Mouse (Mus musculus): ENCODE results near the gene Id3. TPM values are rescaled to one million over a fixed set of nuclear protein-coding genes. Genes with fewer than 3 reads are reported as not detected.
A peak's percentile ranks its signal among the peaks of the same experiment; 100 is the strongest.

Gene Id3
- polyA plus RNA-seq, 1 experiment from 2014 or later = 441 TPM

- H3K27ac ChIP-seq (replicated peaks) = peak overlapping the region; percentile 72
- peak overlapping the region; percentile 40 for H3K4me3 ChIP-seq (replicated peaks)
- no peaks in the 10 kb centered on the region for H3K9me3 ChIP-seq (replicated peaks)
- peaks cover 48% of the 10 kb centered on the region for H3K4me1 ChIP-seq
- 16% methylated on average over 23 of the region's 23 CpGs for WGBS
- no peak overlapping the region for H3K9ac ChIP-seq
- H3K27me3 ChIP-seq = no peaks in the 10 kb centered on the region
- peak; percentile 69 for ATAC-seq (ENCODE audit: insufficient number of reproducible peaks, low FRiP score, low TSS enrichment, low read depth)
- H3K36me3 ChIP-seq = peaks cover 5% of the 10 kb centered on the region; the same call in 1 of the 2 replicates
- H3K4me2 ChIP-seq (replicated peaks) = peak overlapping the region; percentile 55
Observed at GRCm38 (mm10) chr4:136180408-136181330, 37.4 kb downstream of the Id3 start.

DNA sequence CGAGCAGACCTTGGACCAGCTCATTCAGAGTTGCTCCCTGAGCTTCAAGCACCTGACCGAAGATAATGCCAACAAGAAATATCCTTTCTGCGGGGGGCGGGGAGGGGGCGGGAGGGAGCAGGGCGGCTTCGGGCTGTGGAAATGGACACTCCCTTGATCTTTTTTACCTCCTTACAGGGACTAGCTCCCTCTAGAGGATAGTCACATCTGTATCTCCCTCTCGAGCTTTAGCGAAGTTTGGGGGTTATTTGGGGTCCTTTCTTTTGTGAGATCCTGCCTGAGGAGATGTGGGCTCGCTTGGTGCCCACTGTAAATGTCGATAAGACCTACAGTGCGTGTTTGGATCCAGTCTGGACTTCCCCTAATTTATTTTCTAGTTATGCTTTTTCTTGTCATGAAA lies 38.1 kb downstream of the Id3 start:
- 25% methylated on average over 12 of the region's 12 CpGs for WGBS

GRCm38 (mm10) chr4:136185375-136185774 lies 42.1 kb downstream of the Id3 start:
- Histone ChIP-seq H3K4me1 (peaks cover 9% of the 10 kb centered on the region), H3K27ac (replicated peaks) (0 out of 2 replicates have a peak overlapping the region, but pooled peaks have one; percentile 8), H3K9me3 (replicated peaks) (no peaks in the 10 kb centered on the region), H3K4me3 (replicated peaks) (no peak overlapping the region), H3K36me3 (peaks cover 13% of the 10 kb centered on the region), H3K9ac (no peak overlapping the region), H3K4me2 (replicated peaks) (no peak overlapping the region), H3K27me3 (no peaks in the 10 kb centered on the region)
- no peak for ATAC-seq (ENCODE audit: insufficient number of reproducible peaks, low FRiP score, low TSS enrichment, low read depth)
- 65% methylated on average over 9 of the region's 9 CpGs for WGBS

More for the DNA sequence above, 38.1 kb downstream of the Id3 start:
- no peaks in the 10 kb centered on the region for H3K27me3 ChIP-seq
- H3K4me1 ChIP-seq = peaks cover 41% of the 10 kb centered on the region
- peak overlapping the region; percentile 63; the same call in 1 of the 2 replicates for H3K27ac ChIP-seq (replicated peaks)
- peaks cover 8% of the 10 kb centered on the region; the same call in 1 of the 2 replicates for H3K36me3 ChIP-seq
- no peak for ATAC-seq (ENCODE audit: insufficient number of reproducible peaks, low FRiP score, low TSS enrichment, low read depth)
- H3K9ac ChIP-seq = no peak overlapping the region
- peak overlapping the region; percentile 55 for H3K4me2 ChIP-seq (replicated peaks)
- 0 out of 2 replicates have a peak overlapping the region, but pooled peaks have one; percentile 40 for H3K4me3 ChIP-seq (replicated peaks)
- H3K9me3 ChIP-seq (replicated peaks) = no peaks in the 10 kb centered on the region

GRCm38 (mm10) chr4:136186315-136186714 lies 43.0 kb downstream of the Id3 start:
- no peaks in the 10 kb centered on the region for H3K27me3 ChIP-seq
- peaks cover 21% of the 10 kb centered on the region for H3K36me3 ChIP-seq
- H3K9me3 ChIP-seq (replicated peaks) = no peaks in the 10 kb centered on the region
- 0 out of 2 replicates have a peak, but pooled peaks cover under 1% of the 10 kb centered on the region for H3K4me1 ChIP-seq
- no peak overlapping the region for H3K9ac ChIP-seq
- 81% methylated on average over 8 of the region's 8 CpGs for WGBS
- H3K4me2 ChIP-seq (replicated peaks) = no peak overlapping the region
- ATAC-seq (ENCODE audit: insufficient number of reproducible peaks, low FRiP score, low TSS enrichment, low read depth) = no peak
- H3K4me3 ChIP-seq (replicated peaks) = no peak overlapping the region
- H3K27ac ChIP-seq (replicated peaks) = no peak overlapping the region

DNA sequence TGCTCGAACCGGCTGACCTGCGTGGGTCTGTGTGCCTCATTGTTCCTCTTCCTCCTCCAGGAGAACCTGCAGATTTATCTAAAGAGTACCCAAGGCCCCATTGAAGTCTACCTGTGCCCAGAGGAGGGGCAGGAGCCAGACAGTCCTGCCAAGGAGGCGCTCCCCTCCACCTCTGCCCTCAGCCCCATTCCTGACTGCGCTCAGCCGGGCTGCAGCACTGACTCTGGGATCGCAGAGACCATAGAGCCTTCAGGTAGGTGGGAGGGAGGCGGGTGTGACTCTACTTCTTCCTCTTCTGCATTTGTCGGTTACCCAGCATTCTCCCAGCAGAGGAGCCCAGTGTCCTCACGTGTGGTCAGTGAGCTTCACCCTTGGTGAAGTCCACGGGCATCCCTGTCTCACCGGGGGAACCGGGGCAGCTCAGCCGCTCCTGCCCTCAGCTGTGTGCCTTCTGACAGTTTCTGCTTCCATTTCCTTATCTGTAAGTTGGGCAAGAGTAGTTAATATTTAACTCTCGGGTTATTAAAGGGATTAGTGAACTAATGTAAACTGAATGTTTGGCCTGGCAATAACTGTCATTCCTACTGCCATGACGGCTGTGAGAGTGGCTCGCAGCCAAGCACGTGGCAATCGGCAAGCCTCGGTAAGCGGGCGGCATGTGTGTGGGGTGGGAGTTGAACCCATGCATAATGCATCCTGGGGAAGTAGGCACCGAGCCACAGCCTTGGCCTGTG lies 43.6 kb downstream of the Id3 start:
- no peak for ATAC-seq (ENCODE audit: insufficient number of reproducible peaks, low FRiP score, low TSS enrichment, low read depth)
- no peak overlapping the region for H3K9ac ChIP-seq

DNA sequence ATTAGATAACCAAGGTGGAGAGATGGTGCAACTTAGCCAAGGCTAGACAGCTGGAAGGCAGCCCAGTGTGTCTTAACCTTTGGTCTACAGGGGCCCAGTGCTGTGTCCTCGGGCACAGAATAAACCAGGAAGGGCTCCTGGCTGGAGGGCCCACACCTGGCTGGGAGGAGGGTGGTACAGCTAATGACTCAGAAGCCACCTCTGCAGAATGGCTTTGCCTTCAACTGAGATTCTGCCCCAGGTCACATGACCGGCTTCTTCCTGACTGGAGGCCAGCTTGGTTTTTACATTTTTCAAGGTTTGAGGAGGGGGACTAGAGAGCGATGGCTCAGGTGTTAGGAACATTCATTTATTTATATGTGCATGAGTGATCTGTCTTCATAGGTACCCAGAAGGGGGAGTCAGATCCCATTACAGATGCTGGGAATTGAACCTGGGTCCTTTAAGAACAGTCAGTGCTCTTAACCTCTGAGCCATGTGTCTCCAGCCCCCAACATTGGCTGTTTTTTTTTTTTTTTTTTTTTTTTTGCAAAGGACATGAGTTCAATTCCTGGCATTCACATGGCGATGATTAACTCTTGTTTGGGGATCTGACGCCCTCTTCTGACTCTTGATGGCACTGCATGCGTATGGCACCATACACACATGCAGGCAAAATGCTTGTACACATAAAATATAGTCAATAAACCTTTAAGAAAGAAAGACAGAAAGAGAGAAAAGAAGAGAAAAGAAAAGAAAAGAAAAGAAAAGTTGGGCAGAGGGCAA lies 45.9 kb downstream of the Id3 start:
- no peak overlapping the region for H3K4me2 ChIP-seq (replicated peaks)
- no peaks in the 10 kb centered on the region for H3K4me1 ChIP-seq
- no peak for ATAC-seq (ENCODE audit: insufficient number of reproducible peaks, low FRiP score, low TSS enrichment, low read depth)
- WGBS = 80% methylated on average over 6 of the region's 6 CpGs
- H3K36me3 ChIP-seq = peaks cover 31% of the 10 kb centered on the region
- no peaks in the 10 kb centered on the region for H3K27me3 ChIP-seq
- H3K27ac ChIP-seq (replicated peaks) = no peak overlapping the region
- no peak overlapping the region for H3K9ac ChIP-seq
- no peaks in the 10 kb centered on the region for H3K9me3 ChIP-seq (replicated peaks)
- H3K4me3 ChIP-seq (replicated peaks) = no peak overlapping the region

More for the DNA sequence above, 43.6 kb downstream of the Id3 start:
- Histone ChIP-seq H3K4me2 (replicated peaks) (no peak overlapping the region), H3K9me3 (replicated peaks) (no peaks in the 10 kb centered on the region), H3K27me3 (no peaks in the 10 kb centered on the region), H3K4me1 (no peaks in the 10 kb centered on the region), H3K4me3 (replicated peaks) (no peak overlapping the region), H3K27ac (replicated peaks) (no peak overlapping the region), H3K36me3 (peaks cover 21% of the 10 kb centered on the region)
- WGBS = 81% methylated on average over 23 of the region's 23 CpGs

DNA sequence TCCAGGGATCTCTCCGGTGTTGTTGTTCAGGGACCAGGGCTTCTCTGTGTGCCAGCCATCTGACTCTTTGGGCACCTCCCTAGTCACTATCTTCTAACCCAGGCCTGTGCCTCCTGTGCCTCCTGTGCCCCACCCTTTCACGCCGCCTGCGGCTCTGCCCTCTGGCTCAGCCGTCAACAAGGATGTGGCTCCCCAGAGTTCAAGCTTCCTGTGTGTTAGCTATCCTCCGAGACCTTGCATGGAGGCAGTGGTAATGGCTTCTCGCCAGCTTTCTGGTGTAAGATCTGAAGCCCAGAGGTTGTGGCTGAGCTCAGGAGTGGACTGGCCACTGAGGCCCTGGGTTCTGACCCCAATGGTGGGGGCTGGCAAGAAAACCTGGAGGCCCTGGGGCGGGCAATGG lies 46.6 kb downstream of the Id3 start:
- ATAC-seq (ENCODE audit: insufficient number of reproducible peaks, low FRiP score, low TSS enrichment, low read depth) = no peak
- no peak overlapping the region for H3K9ac ChIP-seq
- H3K27me3 ChIP-seq = no peaks in the 10 kb centered on the region
- 0 out of 2 replicates have a peak, but pooled peaks cover 2% of the 10 kb centered on the region for H3K4me1 ChIP-seq
- peaks cover 26% of the 10 kb centered on the region for H3K36me3 ChIP-seq
- no peak overlapping the region for H3K4me2 ChIP-seq (replicated peaks)
- H3K4me3 ChIP-seq (replicated peaks) = no peak overlapping the region
- no peak overlapping the region for H3K27ac ChIP-seq (replicated peaks)
- WGBS = 82% methylated on average over 8 of the region's 8 CpGs
- H3K9me3 ChIP-seq (replicated peaks) = no peaks in the 10 kb centered on the region

- H3K4me2 ChIP-seq (replicated peaks) = no peak overlapping the region
- H3K27ac ChIP-seq (replicated peaks) = no peak overlapping the region
- H3K27me3 ChIP-seq = no peaks in the 10 kb centered on the region
- no peak for ATAC-seq (ENCODE audit: insufficient number of reproducible peaks, low FRiP score, low TSS enrichment, low read depth)
- no peak overlapping the region for H3K4me3 ChIP-seq (replicated peaks)
- WGBS = 77% methylated on average over 3 of the region's 3 CpGs
- H3K9me3 ChIP-seq (replicated peaks) = no peaks in the 10 kb centered on the region
- H3K4me1 ChIP-seq = peaks cover 9% of the 10 kb centered on the region
- no peak overlapping the region for H3K9ac ChIP-seq
- peaks cover 18% of the 10 kb centered on the region; the same call in 1 of the 2 replicates for H3K36me3 ChIP-seq
Observed at GRCm38 (mm10) chr4:136193571-136193970, 50.3 kb downstream of the Id3 start.

- Histone ChIP-seq H3K36me3 (peaks cover 18% of the 10 kb centered on the region; the same call in 1 of the 2 replicates), H3K4me3 (replicated peaks) (no peak overlapping the region), H3K9me3 (replicated peaks) (no peaks in the 10 kb centered on the region), H3K4me2 (replicated peaks) (no peak overlapping the region), H3K4me1 (peaks cover 9% of the 10 kb centered on the region), H3K9ac (no peak overlapping the region), H3K27ac (replicated peaks) (no peak overlapping the region; the same call in 1 of the 2 replicates), H3K27me3 (no peaks in the 10 kb centered on the region)
- no peak for ATAC-seq (ENCODE audit: insufficient number of reproducible peaks, low FRiP score, low TSS enrichment, low read depth)
- 52% methylated on average over 7 of the region's 7 CpGs for WGBS
Observed at GRCm38 (mm10) chr4:136195029-136195428, 51.7 kb downstream of the Id3 start.

All from embryonic facial prominence, embryonic 15.5 days (tissue).